Mouse (Mus musculus) heart, embryonic 13.5 days (tissue): ENCODE results near the gene Mdm2. TPM values are rescaled to one million over a fixed set of nuclear protein-coding genes. Genes with fewer than 3 reads are reported as not detected.

Experiments used
- ATAC-seq: fragments of 200-750 bp; cut with Nextera tagmentation; 2 replicates; pipeline ENCODE4 v1.8.0; 2017; ENCODE audit warnings: moderate TSS enrichment; ENCODE audit not compliant: insufficient number of reproducible peaks, low FRiP score, low TSS enrichment; ENCODE audit errors: extremely low read depth
- H3K27ac ChIP-seq: fragments of 300-500 bp; sonication (generic); replicated peaks from 2 replicates; pipeline ENCODE4 v1.5.1; 2015; ENCODE audit warnings: moderate library complexity, mild to moderate bottlenecking, inconsistent platforms
- H3K27me3 ChIP-seq: fragments of 300-500 bp; sonication (generic); replicated peaks from 2 replicates; pipeline ENCODE4 v1.6.1; 2015; ENCODE audit warnings: mild to moderate bottlenecking, inconsistent platforms
- H3K36me3 ChIP-seq: fragments of 300-500 bp; sonication (generic); 2 replicates; pipeline ENCODE4 v1.6.1; 2015; ENCODE audit warnings: mild to moderate bottlenecking, inconsistent platforms
- H3K4me1 ChIP-seq: fragments of 300-500 bp; sonication (generic); 2 replicates; pipeline ENCODE4 v1.6.1; 2015; ENCODE audit warnings: inconsistent platforms
- H3K4me2 ChIP-seq: fragments of 300-500 bp; sonication (generic); 2 replicates; pipeline ENCODE4 v1.6.1; 2015; ENCODE audit warnings: inconsistent platforms, mild to moderate bottlenecking, moderate library complexity
- H3K4me3 ChIP-seq: fragments of 300-500 bp; sonication (generic); 2 replicates; pipeline ENCODE4 v1.5.1; 2015; ENCODE audit warnings: moderate library complexity, mild to moderate bottlenecking, inconsistent platforms
- H3K9ac ChIP-seq: fragments of 300-500 bp; sonication (generic); 2 replicates; pipeline ENCODE4 v1.6.1; 2015; ENCODE audit warnings: inconsistent platforms, mild to moderate bottlenecking, moderate library complexity
- H3K9me3 ChIP-seq: fragments of 300-500 bp; sonication (generic); 2 replicates; pipeline ENCODE4 v1.6.1; 2016; ENCODE audit warnings: inconsistent platforms
- WGBS: fragments of 180-500 bp; shearing (Covaris S2); methylation state at CpG from one replicate; pipeline ENCODE4 v1.1.7; 2015; ENCODE audit warnings: mixed read lengths; 5-methylcytosine and 5-hydroxymethylcytosine counted together
- polyA plus RNA-seq: library from polyadenylated mRNA; unstranded; fragments of >200 nt; fragmentation: Nextera tagmentation; extraction: Ambion mirVana; gene quantifications from 2 replicates; pipeline ENCODE4 v1.2.1, GENCODE M21; 2015

Mdm2 gene
- polyA plus RNA-seq, 1 experiment from 2014 or later, result 38.7 TPM

- H3K9me3 ChIP-seq, result no peaks in the 10 kb centered on the region
- no peak for ATAC-seq
- H3K4me1 ChIP-seq, result no peaks in the 10 kb centered on the region
- WGBS, result 82% methylated on average over 5 of the region's 5 CpGs
- H3K27me3 ChIP-seq, result no peaks in the 10 kb centered on the region
- H3K9ac ChIP-seq, result no peak overlapping the region
- no peak overlapping the region for H3K4me3 ChIP-seq
- no peak overlapping the region for H3K27ac ChIP-seq
- H3K36me3 ChIP-seq, result peaks cover 94% of the 10 kb centered on the region
- H3K4me2 ChIP-seq, result no peak overlapping the region
These were observed 17.6 kb downstream of the Mdm2 start for GRCm38 (mm10) chr10:117692953-117693352.

GRCm38 (mm10) chr10:117692173-117692572 lies 18.4 kb downstream of the Mdm2 start:
- H3K27me3 ChIP-seq, result no peaks in the 10 kb centered on the region
- peaks cover 92% of the 10 kb centered on the region for H3K36me3 ChIP-seq
- H3K9ac ChIP-seq, result no peak overlapping the region

GRCm38 (mm10) chr10:117691389-117691968 lies 19.1 kb downstream of the Mdm2 start:
- H3K4me2 ChIP-seq, result no peak overlapping the region
- H3K36me3 ChIP-seq, result peaks cover 85% of the 10 kb centered on the region
- ATAC-seq, result no peak
- H3K4me3 ChIP-seq, result no peak overlapping the region
- WGBS, result 93% methylated on average over 10 of the region's 10 CpGs
- H3K27ac ChIP-seq, result no peak overlapping the region
- no peak overlapping the region for H3K9ac ChIP-seq
- H3K4me1 ChIP-seq, result no peaks in the 10 kb centered on the region
- H3K27me3 ChIP-seq, result no peaks in the 10 kb centered on the region
- no peaks in the 10 kb centered on the region for H3K9me3 ChIP-seq

More at GRCm38 (mm10) chr10:117692173-117692572, 18.4 kb downstream of the Mdm2 start:
- Histone ChIP-seq H3K4me2 (no peak overlapping the region), H3K27ac (no peak overlapping the region), H3K4me1 (no peaks in the 10 kb centered on the region), H3K9me3 (no peaks in the 10 kb centered on the region), H3K4me3 (no peak overlapping the region)
- no peak for ATAC-seq

- H3K27ac ChIP-seq, result no peak overlapping the region
- H3K9me3 ChIP-seq, result no peaks in the 10 kb centered on the region
- no peaks in the 10 kb centered on the region for H3K27me3 ChIP-seq
- no peak overlapping the region for H3K4me3 ChIP-seq
- H3K9ac ChIP-seq, result no peak overlapping the region
- no peaks in the 10 kb centered on the region for H3K4me1 ChIP-seq
- H3K4me2 ChIP-seq, result no peak overlapping the region
- 95% methylated on average over 3 of the region's 3 CpGs for WGBS
- no peak for ATAC-seq
- peaks cover 79% of the 10 kb centered on the region for H3K36me3 ChIP-seq
These were observed 19.7 kb downstream of the Mdm2 start for GRCm38 (mm10) chr10:117690770-117691296.

- Histone ChIP-seq H3K4me2 (no peak overlapping the region), H3K9me3 (no peaks in the 10 kb centered on the region), H3K4me3 (no peak overlapping the region), H3K27ac (no peak overlapping the region), H3K9ac (no peak overlapping the region), H3K27me3 (no peaks in the 10 kb centered on the region), H3K4me1 (no peaks in the 10 kb centered on the region), H3K36me3 (peaks cover 71% of the 10 kb centered on the region)
- WGBS, result 84% methylated on average over 2 of the region's 2 CpGs
- no peak for ATAC-seq
These were observed 20.5 kb downstream of the Mdm2 start for GRCm38 (mm10) chr10:117690101-117690352.

GRCm38 (mm10) chr10:117689297-117690100 lies 21.1 kb downstream of the Mdm2 start:
- ATAC-seq, result no peak
- Histone ChIP-seq H3K9me3 (no peaks in the 10 kb centered on the region), H3K4me3 (no peak overlapping the region), H3K4me2 (no peak overlapping the region), H3K27ac (no peak overlapping the region), H3K27me3 (no peaks in the 10 kb centered on the region), H3K4me1 (no peaks in the 10 kb centered on the region), H3K36me3 (peaks cover 65% of the 10 kb centered on the region), H3K9ac (no peak overlapping the region)
- WGBS, result 91% methylated on average over 11 of the region's 11 CpGs

GRCm38 (mm10) chr10:117688204-117689151 lies 22.1 kb downstream of the Mdm2 start:
- no peak overlapping the region for H3K4me2 ChIP-seq
- no peak overlapping the region for H3K4me3 ChIP-seq
- peaks cover 57% of the 10 kb centered on the region for H3K36me3 ChIP-seq
- no peaks in the 10 kb centered on the region for H3K27me3 ChIP-seq
- 82% methylated on average over 13 of the region's 13 CpGs for WGBS
- H3K27ac ChIP-seq, result no peak overlapping the region
- no peaks in the 10 kb centered on the region for H3K4me1 ChIP-seq
- H3K9ac ChIP-seq, result no peak overlapping the region
- ATAC-seq, result no peak
- H3K9me3 ChIP-seq, result no peaks in the 10 kb centered on the region

GRCm38 (mm10) chr10:117687577-117687976 lies 23.0 kb downstream of the Mdm2 start:
- Histone ChIP-seq H3K27me3 (no peaks in the 10 kb centered on the region), H3K9ac (no peak overlapping the region), H3K27ac (no peak overlapping the region), H3K36me3 (peaks cover 49% of the 10 kb centered on the region), H3K4me3 (no peak overlapping the region), H3K4me1 (no peaks in the 10 kb centered on the region), H3K9me3 (no peaks in the 10 kb centered on the region), H3K4me2 (no peak overlapping the region)
- ATAC-seq, result no peak
- WGBS, result 84% methylated on average over 7 of the region's 7 CpGs

- WGBS, result 70% methylated on average over 3 of the region's 3 CpGs
- H3K9me3 ChIP-seq, result no peaks in the 10 kb centered on the region
- ATAC-seq, result no peak
- H3K4me3 ChIP-seq, result no peak overlapping the region
- H3K36me3 ChIP-seq, result peaks cover 44% of the 10 kb centered on the region
- no peak overlapping the region for H3K9ac ChIP-seq
- no peaks in the 10 kb centered on the region for H3K4me1 ChIP-seq
- H3K4me2 ChIP-seq, result no peak overlapping the region
- H3K27me3 ChIP-seq, result no peaks in the 10 kb centered on the region
- no peak overlapping the region for H3K27ac ChIP-seq
These were observed 23.5 kb downstream of the Mdm2 start for GRCm38 (mm10) chr10:117687018-117687417.

- Histone ChIP-seq H3K9ac (no peak overlapping the region), H3K27ac (no peak overlapping the region), H3K27me3 (0 out of 2 replicates have a peak, but pooled peaks cover 6% of the 10 kb centered on the region), H3K9me3 (no peaks in the 10 kb centered on the region), H3K4me1 (no peaks in the 10 kb centered on the region), H3K36me3 (peaks cover 35% of the 10 kb centered on the region), H3K4me3 (no peak overlapping the region), H3K4me2 (no peak overlapping the region)
- no peak for ATAC-seq
- WGBS, result 87% methylated on average over 13 of the region's 13 CpGs
These were observed 24.5 kb downstream of the Mdm2 start for GRCm38 (mm10) chr10:117685849-117686591.
